Mouse (Mus musculus): ENCODE results near the gene Ehbp1l1. TPM values are rescaled to one million over a fixed set of nuclear protein-coding genes. Genes with fewer than 3 reads are reported as not detected.
"Not testable (repeated sequence)": the region's sequence is repeated elsewhere in the genome, so short reads cannot be mapped to it uniquely, and the experiment has no call there.

Gene Ehbp1l1
- polyA plus RNA-seq, 1 experiment from 2014 or later: 49.8 TPM

DNA sequence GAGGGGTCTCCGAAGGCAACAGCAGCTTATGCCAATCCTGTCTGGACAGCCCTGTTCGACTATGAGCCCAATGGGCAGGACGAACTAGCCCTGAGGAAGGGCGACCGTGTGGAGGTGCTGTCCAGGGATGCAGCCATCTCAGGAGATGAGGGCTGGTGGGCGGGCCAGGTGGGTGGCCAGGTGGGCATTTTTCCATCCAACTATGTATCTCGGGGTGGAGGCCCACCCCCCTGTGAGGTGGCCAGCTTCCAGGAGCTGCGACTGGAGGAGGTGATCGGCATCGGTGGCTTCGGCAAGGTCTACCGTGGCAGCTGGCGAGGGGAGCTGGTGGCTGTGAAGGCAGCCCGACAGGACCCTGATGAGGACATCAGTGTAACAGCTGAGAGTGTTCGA, 35.8 kb downstream of the Ehbp1l1 start:
- no peak for ATAC-seq
- TF ChIP-seq CTCF (IDR thresholded peaks at IDR 0.05; ENCODE audit: low read depth): no peak
- Histone ChIP-seq H3K36me3 (ENCODE audit: control insufficient read depth, insufficient read depth) (peaks cover 46% of the 10 kb centered on the region), H3K27ac (ENCODE audit: low read depth, low read length) (peak overlapping the region; percentile 97), H3K4me2 (replicated peaks; ENCODE audit: low read depth) (peak overlapping the region; percentile 99), H3K4me1 (replicated peaks; ENCODE audit: control insufficient read depth, insufficient read depth, low read length) (peaks cover 16% of the 10 kb centered on the region), H3K4me3 (ENCODE audit: low read depth, low read length) (peak overlapping the region; percentile 84), H3K9me3 (ENCODE audit: control insufficient read depth) (no peaks in the 10 kb centered on the region), H3K27me3 (replicated peaks; ENCODE audit: control insufficient read depth, insufficient read depth, low read length) (no peaks in the 10 kb centered on the region), H3K9ac (ENCODE audit: low read depth, low read length) (peak overlapping the region; percentile 86)
- WGBS: 37% methylated on average over 15 of the region's 15 CpGs

DNA sequence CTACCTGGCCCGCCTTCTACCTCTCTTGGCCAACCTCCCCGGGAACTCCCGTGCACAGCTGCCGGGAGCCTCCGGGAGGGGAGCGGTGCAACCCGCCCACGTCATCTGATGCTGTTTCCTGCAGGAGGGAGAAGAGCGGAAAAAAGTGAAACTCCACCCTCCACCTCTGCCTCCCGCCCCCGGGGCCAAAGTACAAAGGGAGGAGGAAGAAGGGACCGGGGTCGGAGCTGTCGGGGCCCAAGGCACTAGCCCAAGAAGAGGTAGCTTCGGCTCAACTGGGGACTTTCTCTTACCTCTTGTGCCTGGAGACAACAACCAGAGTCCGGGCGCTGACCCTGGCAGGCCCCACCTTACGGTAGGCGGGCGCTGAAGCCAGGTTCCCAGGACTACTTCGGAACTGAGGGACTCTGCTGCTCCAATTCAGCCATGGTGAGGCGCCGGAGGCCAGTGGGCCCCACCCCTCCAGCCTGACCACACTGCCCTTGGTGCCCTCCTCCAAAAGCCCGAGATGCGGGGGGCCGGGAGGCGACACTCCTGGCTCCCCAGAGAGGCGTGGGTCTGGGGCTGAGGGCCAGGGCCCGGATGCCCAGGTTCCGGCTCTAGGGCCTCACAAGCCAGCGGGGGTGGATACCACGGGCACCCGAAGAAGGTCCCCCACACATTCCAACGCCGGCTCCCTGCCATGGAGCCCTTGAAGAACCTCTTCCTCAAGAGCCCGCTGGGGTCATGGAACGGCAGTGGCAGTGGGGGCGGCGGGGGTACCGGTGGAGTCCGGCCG, 36.4 kb downstream of the Ehbp1l1 start:
- peak; percentile 78 for ATAC-seq
- Histone ChIP-seq H3K36me3 (ENCODE audit: control insufficient read depth, insufficient read depth) (peaks cover 46% of the 10 kb centered on the region), H3K27ac (ENCODE audit: low read depth, low read length) (peak overlapping the region; percentile 97), H3K4me2 (replicated peaks; ENCODE audit: low read depth) (peak overlapping the region; percentile 99), H3K4me1 (replicated peaks; ENCODE audit: control insufficient read depth, insufficient read depth, low read length) (peaks cover 16% of the 10 kb centered on the region), H3K27me3 (replicated peaks; ENCODE audit: control insufficient read depth, insufficient read depth, low read length) (no peaks in the 10 kb centered on the region), H3K9ac (ENCODE audit: low read depth, low read length) (peak overlapping the region; percentile 86), H3K9me3 (ENCODE audit: control insufficient read depth) (no peaks in the 10 kb centered on the region), H3K4me3 (ENCODE audit: low read depth, low read length) (peak overlapping the region; percentile 84)
- peak; percentile 14; the same call in 1 of the 2 replicates for TF ChIP-seq CTCF (IDR thresholded peaks at IDR 0.05; ENCODE audit: low read depth)
- 3% methylated on average over 42 of the region's 42 CpGs for WGBS

DNA sequence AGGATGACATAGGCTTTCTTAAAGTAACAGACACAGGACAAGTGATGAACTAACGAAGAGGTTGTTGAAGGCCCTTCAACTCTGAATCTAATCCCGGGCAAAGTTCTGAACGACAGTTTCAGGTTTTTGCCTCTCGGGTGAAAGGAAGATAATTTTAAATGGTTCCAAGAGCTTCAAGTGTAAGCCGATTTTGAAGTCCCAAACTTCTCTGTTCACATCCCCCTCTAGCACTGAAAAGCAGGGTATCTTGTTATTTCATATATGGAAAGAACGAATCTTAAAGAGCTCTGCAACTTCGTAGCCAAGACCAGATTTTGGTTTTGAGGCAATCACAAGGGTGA, 37.1 kb downstream of the Ehbp1l1 start:
- Histone ChIP-seq H3K27me3 (replicated peaks; ENCODE audit: control insufficient read depth, insufficient read depth, low read length) (no peaks in the 10 kb centered on the region), H3K27ac (ENCODE audit: low read depth, low read length) (peak overlapping the region; percentile 97), H3K36me3 (ENCODE audit: control insufficient read depth, insufficient read depth) (peaks cover 53% of the 10 kb centered on the region), H3K4me3 (ENCODE audit: low read depth, low read length) (peak overlapping the region; percentile 84), H3K9ac (ENCODE audit: low read depth, low read length) (peak overlapping the region; percentile 86), H3K4me2 (replicated peaks; ENCODE audit: low read depth) (peak overlapping the region; percentile 99), H3K9me3 (ENCODE audit: control insufficient read depth) (no peaks in the 10 kb centered on the region), H3K4me1 (replicated peaks; ENCODE audit: control insufficient read depth, insufficient read depth, low read length) (peaks cover 16% of the 10 kb centered on the region)
- 0% methylated on average over 7 of the region's 7 CpGs for WGBS
- TF ChIP-seq CTCF (IDR thresholded peaks at IDR 0.05; ENCODE audit: low read depth): no peak
- no peak for ATAC-seq

DNA sequence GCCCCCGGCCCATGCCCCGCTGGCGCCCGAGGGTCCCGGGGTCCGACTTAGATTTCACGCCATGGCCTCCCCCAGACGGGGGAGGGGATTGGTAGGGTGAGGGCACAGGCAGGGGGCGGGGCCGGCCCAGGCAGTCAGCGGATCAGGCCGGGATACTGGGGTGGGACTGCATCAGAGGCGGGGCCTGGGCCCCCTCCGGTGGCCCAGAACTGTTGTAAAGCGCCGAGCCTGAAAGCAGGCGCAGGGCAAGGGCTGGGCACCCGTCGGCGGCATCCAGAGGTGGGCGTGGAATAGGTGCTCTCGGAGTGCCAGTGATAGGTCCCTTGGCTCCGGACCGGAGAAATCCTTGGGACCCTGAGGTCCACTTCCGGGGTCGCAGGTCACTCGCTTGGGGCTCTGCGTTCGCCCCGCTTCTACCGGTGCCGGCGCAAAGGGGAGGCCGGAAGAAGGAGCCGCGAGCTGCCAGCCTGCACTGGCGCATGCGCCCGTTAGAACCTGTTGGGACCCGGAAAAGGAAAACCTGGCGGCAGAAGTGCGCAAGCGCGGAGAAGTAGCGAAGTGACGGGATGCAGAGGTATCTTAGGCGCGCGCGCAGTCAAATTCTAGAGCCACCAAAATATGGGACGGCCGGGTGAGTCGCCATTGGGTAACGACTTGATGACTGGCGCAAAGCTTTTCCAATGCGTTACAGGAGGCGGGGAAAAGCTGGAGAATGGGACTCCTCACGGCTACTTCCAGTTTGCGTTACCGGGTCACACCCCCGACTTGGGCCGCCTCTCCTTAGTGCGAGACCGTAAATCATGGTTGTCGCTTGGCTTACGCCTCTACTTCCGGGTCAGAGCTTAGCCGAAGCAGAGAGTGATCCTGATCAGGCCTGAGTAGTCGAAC, 37.7 kb downstream of the Ehbp1l1 start, which contains the start of the genes Map3k11 and Pcnx3:
TSS of gene Map3k11 (plus strand) at position 543 of the 888 bp plus-strand sequence.
TSS of gene Pcnx3 (minus strand) at position 709 of the 888 bp plus-strand sequence.
- H3K9ac ChIP-seq (ENCODE audit: low read depth, low read length): peak within 1 kb of the TSS; percentile 87
- peak within 1 kb of the TSS; percentile 97 for H3K27ac ChIP-seq (ENCODE audit: low read depth, low read length)
- H3K4me2 ChIP-seq (replicated peaks; ENCODE audit: low read depth): peak within 1 kb of the TSS; percentile 99
- H3K27me3 ChIP-seq (replicated peaks; ENCODE audit: control insufficient read depth, insufficient read depth, low read length): no peaks in the 10 kb centered on the region
- H3K4me3 ChIP-seq (ENCODE audit: low read depth, low read length): peak within 1 kb of the TSS; percentile 84
- peaks cover 53% of the 10 kb centered on the region for H3K36me3 ChIP-seq (ENCODE audit: control insufficient read depth, insufficient read depth)
- no peaks in the 10 kb centered on the region for H3K9me3 ChIP-seq (ENCODE audit: control insufficient read depth)
- H3K4me1 ChIP-seq (replicated peaks; ENCODE audit: control insufficient read depth, insufficient read depth, low read length): peaks cover 16% of the 10 kb centered on the region
- peak; percentile 88 for ATAC-seq
- WGBS: under 1% methylated on average over 68 of the region's 69 CpGs
- peak; percentile 46 for TF ChIP-seq CTCF (IDR thresholded peaks at IDR 0.05; ENCODE audit: low read depth)

DNA sequence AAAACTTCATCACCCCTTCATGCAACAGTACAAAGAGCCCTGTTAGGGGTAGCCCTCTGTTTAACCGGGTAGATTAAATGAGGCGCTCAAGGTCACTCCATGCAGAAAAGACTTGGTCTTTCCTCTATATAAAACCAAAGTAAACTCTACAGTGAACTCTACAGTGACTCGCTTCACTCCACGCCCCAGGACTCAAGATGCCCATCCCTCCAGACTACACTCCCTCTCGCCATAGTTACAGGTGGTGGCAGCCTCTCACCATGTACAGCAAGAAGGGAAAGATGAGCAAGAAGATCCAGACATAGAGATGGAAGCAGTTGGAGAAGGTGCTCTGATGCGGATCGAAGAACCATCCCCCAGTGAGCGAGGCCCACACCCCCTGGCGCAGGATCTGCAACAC, 38.4 kb downstream of the Ehbp1l1 start:
- 14% methylated on average over 9 of the region's 9 CpGs for whole genome bisulfite sequencing
- Histone ChIP-seq H3K4me2 (replicated peaks; ENCODE audit: low read depth) (peak overlapping the region; percentile 99), H3K9me3 (ENCODE audit: control insufficient read depth) (no peaks in the 10 kb centered on the region), H3K9ac (ENCODE audit: low read depth, low read length) (peak overlapping the region; percentile 87), H3K27me3 (replicated peaks; ENCODE audit: control insufficient read depth, insufficient read depth, low read length) (no peaks in the 10 kb centered on the region), H3K36me3 (ENCODE audit: control insufficient read depth, insufficient read depth) (peaks cover 54% of the 10 kb centered on the region), H3K4me3 (ENCODE audit: low read depth, low read length) (peak overlapping the region; percentile 84), H3K27ac (ENCODE audit: low read depth, low read length) (peak overlapping the region; percentile 97; the same call in 1 of the 2 replicates), H3K4me1 (replicated peaks; ENCODE audit: control insufficient read depth, insufficient read depth, low read length) (peaks cover 16% of the 10 kb centered on the region)
- no peak for ATAC-seq
- no peak for TF ChIP-seq CTCF (IDR thresholded peaks at IDR 0.05; ENCODE audit: low read depth)

DNA sequence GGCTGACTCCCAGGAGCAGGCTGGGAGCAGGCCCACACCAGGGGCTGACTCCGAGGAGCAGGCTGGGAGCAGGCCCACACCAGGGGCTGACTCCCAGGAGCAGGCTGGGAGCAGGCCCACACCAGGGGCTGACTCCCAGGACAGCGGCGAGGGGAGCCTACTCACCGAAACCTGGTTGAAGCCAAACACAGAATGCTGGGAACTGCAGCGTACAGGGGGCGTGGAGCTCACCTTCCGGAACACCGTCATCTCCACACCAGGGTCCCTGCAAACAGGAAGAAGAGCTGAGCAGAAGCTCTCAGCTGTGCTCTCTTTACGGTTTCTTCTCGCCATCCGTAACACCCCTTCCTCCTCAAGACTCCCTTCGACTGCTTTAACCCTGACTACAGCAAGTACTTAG, 39.2 kb downstream of the Ehbp1l1 start:
- not testable (repeated sequence) for H3K27ac ChIP-seq (ENCODE audit: low read depth, low read length); H3K9ac ChIP-seq (ENCODE audit: low read depth, low read length); H3K4me2 ChIP-seq (replicated peaks; ENCODE audit: low read depth); ATAC-seq; H3K27me3 ChIP-seq (replicated peaks; ENCODE audit: control insufficient read depth, insufficient read depth, low read length); H3K4me3 ChIP-seq (ENCODE audit: low read depth, low read length); H3K9me3 ChIP-seq (ENCODE audit: control insufficient read depth)
- 88% methylated on average over 11 of the region's 12 CpGs for WGBS
- peaks cover 12% of the 10 kb centered on the region; the same call in 1 of the 2 replicates for H3K4me1 ChIP-seq (replicated peaks; ENCODE audit: control insufficient read depth, insufficient read depth, low read length)
- peaks cover 54% of the 10 kb centered on the region for H3K36me3 ChIP-seq (ENCODE audit: control insufficient read depth, insufficient read depth)

Data from intestine, postnatal 0 days (tissue).